Mouse (Mus musculus): Measurements from ENCODE around the gene Vdac2. TPM values are rescaled to one million over a fixed set of nuclear protein-coding genes. Genes with fewer than 3 reads are reported as not detected.

Gene Vdac2
- polyA plus RNA-seq (2012; rRNA removed), result 72.0 and 92.5 TPM in 2 replicates

DNA sequence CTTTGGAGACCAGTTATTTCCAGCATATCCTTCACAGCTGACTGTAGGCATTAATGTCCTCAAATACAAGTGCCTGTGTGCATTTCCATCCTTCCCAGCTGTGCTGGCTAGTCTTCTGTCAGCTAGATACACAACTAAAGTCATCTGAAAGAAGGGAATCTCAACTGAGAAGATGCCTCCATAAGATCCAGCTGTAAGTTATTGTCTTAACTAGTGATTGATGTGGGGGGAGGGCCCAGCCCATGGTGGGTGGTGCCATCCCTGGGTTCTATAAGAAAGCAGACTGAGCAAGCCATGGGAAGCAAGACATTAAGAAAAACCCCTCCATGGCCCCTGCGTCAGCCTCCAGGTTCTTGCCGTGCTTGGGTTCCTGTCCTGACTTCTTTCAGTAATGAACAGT lies at the start of gene Vdac2:
TSS of gene Vdac2 (plus strand) at position 301 of the 400 bp plus-strand sequence.

DNA sequence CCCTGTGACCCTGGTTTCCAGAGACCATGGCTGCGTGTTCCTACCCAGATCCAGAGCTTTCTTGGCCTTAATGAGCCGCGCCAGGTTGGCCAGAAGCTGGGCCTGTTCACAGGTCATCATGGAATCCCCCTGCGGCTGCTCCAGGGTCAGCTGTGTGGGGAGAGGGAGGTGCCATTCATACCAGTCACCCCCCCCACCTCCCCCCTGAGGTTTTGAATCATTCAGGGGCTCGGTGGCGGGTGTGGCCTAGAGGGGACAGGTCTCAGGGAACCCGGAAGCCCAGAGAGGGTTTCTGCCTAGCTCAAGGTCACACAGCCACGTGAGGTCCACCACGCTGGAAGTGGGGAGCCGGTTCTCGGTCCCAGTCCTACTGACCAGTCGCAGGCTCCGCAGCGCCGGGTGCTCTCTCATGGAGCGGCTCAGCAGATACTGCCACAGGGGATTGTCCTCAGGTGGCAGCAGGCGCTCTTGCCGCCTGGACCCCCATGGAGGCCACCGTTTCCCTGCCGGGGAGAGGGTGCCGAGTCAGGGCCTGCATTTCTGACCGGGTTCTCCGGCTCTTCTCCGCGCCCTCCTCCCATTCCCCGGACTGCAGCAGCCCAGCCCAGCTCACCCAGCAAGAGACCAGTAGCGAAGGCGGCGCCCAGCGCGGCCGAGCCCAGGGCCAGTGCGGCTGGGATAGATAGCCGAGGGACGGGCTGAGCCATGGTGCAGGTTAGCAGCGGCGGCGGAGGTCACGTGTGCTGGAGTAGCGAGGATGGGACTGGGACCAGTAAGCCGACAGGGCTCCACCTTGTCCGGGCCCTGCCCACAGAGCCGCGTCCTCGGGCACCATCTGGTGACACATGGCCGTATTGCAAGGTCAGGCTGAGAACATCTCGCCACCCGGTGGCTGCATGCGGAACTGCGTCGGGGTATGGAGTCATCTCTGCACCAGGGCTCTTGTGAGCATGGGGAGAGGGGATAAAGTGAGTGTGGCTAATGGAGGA lies 23.4 kb downstream of the Vdac2 start, which contains the start of gene Comtd1:
TSS of gene Comtd1 (minus strand) at position 812 of the 989 bp plus-strand sequence.

Other genes with a start within 250 kb of the Vdac2 start
- not detected in 2 replicates for gene Dupd1, start 110.7 kb upstream of the Vdac2 start, polyA plus RNA-seq (2012; rRNA removed)
- 2.4 and 3.1 TPM in 2 replicates for gene Samd8, start 74.7 kb upstream of the Vdac2 start, polyA plus RNA-seq (2012; rRNA removed)
- gene Dusp13, start 74.1 kb upstream of the Vdac2 start, polyA plus RNA-seq (2012; rRNA removed), result 0.09 TPM in 1 of 2 replicates, not detected in the other
- gene Comtd1, start 23.7 kb downstream of the Vdac2 start, polyA plus RNA-seq (2012; rRNA removed), result 13.6 and 13.9 TPM in 2 replicates
- gene Zfp503, start 164.4 kb downstream of the Vdac2 start, polyA plus RNA-seq (2012; rRNA removed), result 0.71 and 0.80 TPM in 2 replicates
- gene Lrmda, start 194.5 kb downstream of the Vdac2 start, polyA plus RNA-seq (2012; rRNA removed), result 0.08 and 0.21 TPM in 2 replicates

Data from liver, embryonic 14 days (tissue).